Mouse (Mus musculus) forebrain, embryonic 10.5 days (tissue): ENCODE measurements around the gene Ankrd44. TPM values are rescaled to one million over a fixed set of nuclear protein-coding genes. Genes with fewer than 3 reads are reported as not detected.

Source experiments
- DNase-seq: peaks from one replicate; pipeline ENCODE4 v3.0.0-alpha.2; 2017; ENCODE audit warnings: low spot score; ENCODE audit errors: extremely low spot score
- H3K27ac ChIP-seq: fragments of 300-500 bp; sonication (generic); 2 replicates; pipeline ENCODE4 v1.5.1; 2016; ENCODE audit warnings: mild to moderate bottlenecking
- H3K27me3 ChIP-seq: fragments of 300-500 bp; sonication (generic); 2 replicates; pipeline ENCODE4 v1.6.1; 2016; ENCODE audit warnings: mild to moderate bottlenecking; ENCODE audit not compliant: poor library complexity, severe bottlenecking
- H3K36me3 ChIP-seq: fragments of 300-500 bp; sonication (generic); replicated peaks from 2 replicates; pipeline ENCODE4 v1.6.1; 2016; ENCODE audit warnings: mild to moderate bottlenecking, moderate library complexity
- H3K4me1 ChIP-seq: fragments of 300-500 bp; sonication (generic); 2 replicates; pipeline ENCODE4 v1.6.1; 2016
- H3K4me3 ChIP-seq: fragments of 300-500 bp; sonication (generic); 2 replicates; pipeline ENCODE4 v1.5.1; 2016; ENCODE audit warnings: mild to moderate bottlenecking, moderate library complexity
- H3K9me3 ChIP-seq: fragments of 300-500 bp; sonication (generic); 2 replicates; pipeline ENCODE4 v1.6.1; 2016; ENCODE audit warnings: mild to moderate bottlenecking, moderate library complexity
- WGBS: fragments of 180-500 bp; shearing (Covaris S2); methylation state at CpG from one replicate; pipeline ENCODE4 v1.1.7; 2016; 5-methylcytosine and 5-hydroxymethylcytosine counted together
- polyA plus RNA-seq: library from polyadenylated mRNA; unstranded; fragments of >200 nt; fragmentation: Nextera tagmentation; extraction: Ambion mirVana; gene quantifications from 2 replicates; pipeline ENCODE4 v1.2.1, GENCODE M21; 2016

The Ankrd44 gene
- polyA plus RNA-seq, 1 experiment from 2014 or later: 15.2 TPM

DNA sequence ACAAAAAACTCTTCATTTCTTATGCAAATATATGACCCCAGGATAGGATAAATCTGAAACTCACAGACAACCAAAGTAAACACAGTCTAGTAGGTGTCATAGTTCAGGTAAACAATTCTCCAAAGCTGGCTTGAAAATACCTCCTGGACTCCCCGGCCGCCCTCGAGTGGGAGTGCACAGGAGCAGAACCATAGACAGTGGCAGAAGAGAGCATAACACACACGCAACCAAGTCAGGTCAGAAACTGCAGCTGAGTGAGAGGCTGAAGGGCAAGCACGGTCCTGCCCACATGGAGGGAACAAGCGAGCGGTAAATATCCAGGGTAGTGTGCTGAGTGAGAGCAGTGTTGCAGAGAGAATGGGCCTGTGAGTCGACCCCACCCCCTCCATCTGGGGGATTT is 76.1 kb downstream of the Ankrd44 start:
- 0 out of 2 replicates have a peak overlapping the region, but pooled peaks have one; percentile 46 for H3K27ac ChIP-seq
- peaks cover 40% of the 10 kb centered on the region for H3K4me1 ChIP-seq

DNA sequence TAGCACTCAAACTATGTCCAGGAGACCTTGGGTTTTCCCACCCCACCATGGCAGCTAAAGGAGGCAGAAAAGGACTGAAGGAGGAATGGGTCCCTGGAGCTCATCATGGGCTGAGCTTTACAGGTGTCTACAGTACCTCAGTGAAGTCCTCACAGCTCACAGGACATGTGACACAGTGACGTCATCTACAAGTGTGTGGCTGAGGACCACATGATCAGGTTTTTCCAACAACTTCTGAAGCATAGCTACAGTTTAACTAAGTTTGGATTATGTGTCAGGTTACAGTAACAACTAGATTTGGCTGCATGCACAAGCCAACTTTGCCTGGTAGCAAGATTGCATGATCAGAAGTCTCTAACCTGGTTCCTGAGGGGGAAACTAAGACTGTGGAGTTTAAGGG is 78.9 kb downstream of the Ankrd44 start:
- no peak overlapping the region for H3K27ac ChIP-seq
- no peaks in the 10 kb centered on the region for H3K9me3 ChIP-seq
- no peak overlapping the region for H3K4me3 ChIP-seq
- H3K4me1 ChIP-seq: peaks cover 23% of the 10 kb centered on the region
- H3K36me3 ChIP-seq: no peaks in the 10 kb centered on the region
- DNase-seq: no peak
- no peaks in the 10 kb centered on the region for H3K27me3 ChIP-seq
- WGBS: 100% methylated on average over 1 of the region's 1 CpGs

More for the DNA sequence above, 76.1 kb downstream of the Ankrd44 start:
- H3K36me3 ChIP-seq: no peaks in the 10 kb centered on the region
- no peak for DNase-seq
- no peaks in the 10 kb centered on the region for H3K9me3 ChIP-seq
- no peaks in the 10 kb centered on the region for H3K27me3 ChIP-seq
- no peak overlapping the region for H3K4me3 ChIP-seq
- 61% methylated on average over 8 of the region's 8 CpGs for WGBS

- DNase-seq: no peak
- H3K27ac ChIP-seq: no peak overlapping the region
- no peaks in the 10 kb centered on the region for H3K9me3 ChIP-seq
- no peaks in the 10 kb centered on the region for H3K36me3 ChIP-seq
- H3K4me3 ChIP-seq: no peak overlapping the region
- H3K27me3 ChIP-seq: no peaks in the 10 kb centered on the region
- 75% methylated on average over 5 of the region's 5 CpGs for WGBS
- H3K4me1 ChIP-seq: peaks cover 24% of the 10 kb centered on the region
Measured at GRCm38 (mm10) chr1:54846346-54847000, 79.7 kb downstream of the Ankrd44 start.

DNA sequence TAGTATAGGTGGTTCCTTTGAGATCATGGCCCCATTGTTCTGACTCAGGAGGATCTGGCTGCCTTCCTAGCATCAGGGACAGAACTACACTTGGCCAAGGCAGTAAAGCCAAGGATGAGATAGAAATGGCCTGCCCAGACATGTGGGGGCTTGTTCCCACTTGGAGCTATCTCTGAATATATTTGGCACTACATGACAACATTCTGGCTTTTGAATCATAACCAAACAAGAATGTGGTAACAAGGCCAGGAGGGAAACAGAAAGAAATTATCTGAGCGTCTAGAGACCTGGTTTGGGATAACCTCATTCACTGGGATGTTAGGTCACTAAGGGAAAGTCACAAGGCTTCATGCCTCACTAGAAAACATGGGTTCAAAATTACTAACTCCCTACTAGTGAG is 81.8 kb downstream of the Ankrd44 start:
- Histone ChIP-seq H3K36me3 (no peaks in the 10 kb centered on the region), H3K27ac (no peak overlapping the region), H3K4me3 (no peak overlapping the region), H3K9me3 (no peaks in the 10 kb centered on the region), H3K4me1 (peaks cover 5% of the 10 kb centered on the region), H3K27me3 (no peaks in the 10 kb centered on the region)
- WGBS: 86% methylated on average over 1 of the region's 1 CpGs
- DNase-seq: no peak

- no peak overlapping the region for H3K27ac ChIP-seq
- no peak overlapping the region for H3K4me3 ChIP-seq
- H3K36me3 ChIP-seq: no peaks in the 10 kb centered on the region
- 91% methylated on average over 7 of the region's 7 CpGs for WGBS
- no peaks in the 10 kb centered on the region for H3K9me3 ChIP-seq
- DNase-seq: no peak
- no peaks in the 10 kb centered on the region for H3K27me3 ChIP-seq
- peaks cover 4% of the 10 kb centered on the region for H3K4me1 ChIP-seq
Measured at GRCm38 (mm10) chr1:54842765-54843461, 83.3 kb downstream of the Ankrd44 start.

DNA sequence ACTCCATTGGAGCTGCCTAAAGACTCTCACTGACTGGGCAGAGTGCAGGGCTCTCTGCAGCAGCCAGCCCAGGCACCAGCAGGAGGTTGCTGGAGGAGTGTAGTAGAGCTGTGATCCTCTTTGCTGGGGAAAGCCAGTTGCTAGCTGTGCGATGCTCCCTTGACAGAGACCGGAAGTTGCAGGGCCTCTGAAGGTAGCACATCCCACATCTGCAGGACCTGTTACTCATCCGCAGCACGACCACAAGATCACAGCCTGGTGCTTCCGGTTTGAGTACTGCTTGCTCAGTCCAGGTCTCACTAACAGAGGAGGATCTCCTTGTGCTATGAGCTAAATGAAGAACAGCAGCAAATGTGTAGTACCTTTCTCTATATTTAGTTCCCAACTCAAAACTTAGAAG is 84.4 kb downstream of the Ankrd44 start:
- no peaks in the 10 kb centered on the region for H3K36me3 ChIP-seq
- H3K27ac ChIP-seq: no peak overlapping the region
- H3K9me3 ChIP-seq: no peaks in the 10 kb centered on the region
- no peaks in the 10 kb centered on the region for H3K27me3 ChIP-seq
- H3K4me1 ChIP-seq: peaks cover 4% of the 10 kb centered on the region
- WGBS: 56% methylated on average over 5 of the region's 5 CpGs
- H3K4me3 ChIP-seq: no peak overlapping the region
- no peak for DNase-seq

DNA sequence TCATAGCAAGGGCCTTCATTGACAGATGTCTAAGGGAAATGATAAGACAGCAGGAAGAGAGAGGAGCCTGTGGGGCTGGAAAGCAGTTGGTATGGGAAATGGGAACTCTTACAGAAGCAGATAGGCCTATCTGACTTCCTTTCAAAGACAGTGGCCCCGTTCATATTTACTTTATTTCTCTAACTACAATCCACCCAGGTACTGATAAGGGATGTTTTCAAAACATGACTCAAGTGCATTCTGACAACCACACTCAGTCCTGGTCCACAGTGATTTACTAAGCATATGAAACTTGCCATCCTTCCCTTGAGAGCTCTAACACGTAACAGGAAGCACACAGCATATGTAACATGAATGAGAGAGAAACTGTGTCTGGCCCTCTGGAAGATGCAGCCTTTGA is 86.1 kb downstream of the Ankrd44 start:
- Histone ChIP-seq H3K27ac (no peak overlapping the region), H3K4me3 (no peak overlapping the region), H3K9me3 (no peaks in the 10 kb centered on the region), H3K4me1 (peaks cover 4% of the 10 kb centered on the region), H3K36me3 (no peaks in the 10 kb centered on the region), H3K27me3 (no peaks in the 10 kb centered on the region)
- no peak for DNase-seq
- WGBS: 89% methylated on average over 2 of the region's 2 CpGs

DNA sequence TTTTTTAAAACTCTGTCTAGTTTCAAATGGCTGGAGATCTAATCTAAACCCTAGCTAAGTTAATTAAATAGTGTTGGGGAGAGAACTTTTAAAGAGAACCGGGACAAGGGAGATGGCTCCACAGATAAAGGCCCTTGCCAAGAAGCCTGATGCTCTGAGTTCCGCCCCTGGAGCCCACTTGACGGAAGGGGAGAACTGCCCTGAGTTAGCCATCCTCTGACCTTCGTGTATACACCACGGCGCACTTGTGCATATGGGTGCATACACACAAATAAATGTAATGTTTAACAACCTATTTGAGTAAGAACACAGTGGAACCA is 87.7 kb downstream of the Ankrd44 start:
- DNase-seq: no peak
- Histone ChIP-seq H3K4me3 (no peak overlapping the region), H3K27ac (no peak overlapping the region), H3K27me3 (no peaks in the 10 kb centered on the region), H3K9me3 (no peaks in the 10 kb centered on the region), H3K4me1 (peaks cover 4% of the 10 kb centered on the region), H3K36me3 (no peaks in the 10 kb centered on the region)
- WGBS: 94% methylated on average over 6 of the region's 6 CpGs

- no peak for DNase-seq
- Histone ChIP-seq H3K9me3 (no peaks in the 10 kb centered on the region), H3K4me3 (no peak overlapping the region), H3K27ac (no peak overlapping the region), H3K4me1 (peaks cover 4% of the 10 kb centered on the region), H3K36me3 (no peaks in the 10 kb centered on the region), H3K27me3 (no peaks in the 10 kb centered on the region)
- WGBS: 93% methylated on average over 17 of the region's 17 CpGs
Measured at GRCm38 (mm10) chr1:54837721-54838485, 88.3 kb downstream of the Ankrd44 start.

GRCm38 (mm10) chr1:54835661-54836205 is 90.5 kb downstream of the Ankrd44 start:
- Histone ChIP-seq H3K27ac (no peak overlapping the region), H3K4me3 (no peak overlapping the region), H3K36me3 (no peaks in the 10 kb centered on the region), H3K27me3 (no peaks in the 10 kb centered on the region), H3K4me1 (no peaks in the 10 kb centered on the region), H3K9me3 (no peaks in the 10 kb centered on the region)
- 86% methylated on average over 6 of the region's 6 CpGs for WGBS
- DNase-seq: no peak

DNA sequence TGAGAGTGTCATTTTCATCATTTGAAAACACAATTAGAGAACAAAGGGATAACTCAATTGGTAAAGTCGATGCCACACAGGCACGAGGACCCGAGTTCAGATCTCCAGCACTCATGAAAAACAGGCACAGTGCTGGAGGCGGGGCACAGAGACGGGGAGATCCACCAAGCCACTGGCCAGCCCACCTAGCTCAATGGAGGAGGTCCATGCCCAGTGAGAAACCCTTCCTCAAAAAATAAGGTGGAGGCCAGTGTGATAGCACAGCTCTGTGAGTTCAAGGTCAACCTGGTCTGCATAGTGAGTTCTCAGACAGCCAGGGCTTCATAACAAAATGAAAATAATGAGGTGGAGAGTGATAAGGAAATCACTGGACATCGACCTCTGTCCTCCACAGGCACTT is 93.0 kb downstream of the Ankrd44 start:
- 0 out of 2 replicates have a peak, but pooled peaks cover 5% of the 10 kb centered on the region for H3K4me1 ChIP-seq
- H3K9me3 ChIP-seq: no peaks in the 10 kb centered on the region
- WGBS: 88% methylated on average over 6 of the region's 6 CpGs
- no peak overlapping the region for H3K27ac ChIP-seq
- H3K36me3 ChIP-seq: no peaks in the 10 kb centered on the region
- H3K27me3 ChIP-seq: no peaks in the 10 kb centered on the region
- H3K4me3 ChIP-seq: no peak overlapping the region
- no peak for DNase-seq

DNA sequence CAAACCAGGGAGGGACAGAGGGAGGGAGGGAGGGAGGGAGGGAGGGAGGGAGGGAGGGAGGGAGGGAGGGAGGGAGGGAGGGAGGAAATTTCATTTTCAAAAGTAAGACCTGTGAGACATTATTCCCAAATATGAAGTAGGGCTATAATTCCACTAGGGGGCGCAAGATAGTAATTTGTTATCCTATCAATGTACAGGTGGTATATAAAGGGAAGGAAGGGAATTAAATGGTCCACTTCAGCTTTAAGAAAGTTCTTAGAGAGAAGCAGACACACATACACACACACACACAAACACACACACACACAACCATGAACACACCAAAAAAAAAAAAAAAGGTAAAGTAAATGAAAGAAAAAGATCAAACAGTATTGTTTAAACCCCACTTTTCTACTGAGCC is 93.4 kb downstream of the Ankrd44 start:
- no peaks in the 10 kb centered on the region for H3K36me3 ChIP-seq
- DNase-seq: no peak
- WGBS: 0% methylated on average over 1 of the region's 1 CpGs
- H3K27me3 ChIP-seq: no peaks in the 10 kb centered on the region
- 0 out of 2 replicates have a peak, but pooled peaks cover 5% of the 10 kb centered on the region for H3K4me1 ChIP-seq
- no peak overlapping the region for H3K27ac ChIP-seq
- no peak overlapping the region for H3K4me3 ChIP-seq
- H3K9me3 ChIP-seq: no peaks in the 10 kb centered on the region

DNA sequence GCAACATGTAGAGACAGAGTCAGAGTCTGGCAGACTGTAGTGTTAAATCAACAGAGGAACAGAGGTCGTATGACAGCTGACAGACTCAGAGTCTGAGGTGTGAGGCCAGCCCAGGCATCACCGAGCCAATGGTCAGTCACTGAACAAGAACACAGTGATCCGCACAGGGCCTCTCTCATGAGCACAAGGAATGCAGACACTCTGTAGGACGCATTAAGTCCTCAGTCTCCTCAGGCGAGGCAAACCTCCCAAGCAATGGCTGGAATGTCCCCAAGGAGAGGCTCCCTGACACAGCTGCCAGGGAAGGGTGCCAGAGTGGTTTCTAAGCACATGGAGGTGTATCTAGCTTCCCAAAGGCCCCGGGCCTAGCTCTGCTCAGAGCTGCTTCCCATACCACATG is 96.0 kb downstream of the Ankrd44 start:
- no peak overlapping the region for H3K27ac ChIP-seq
- H3K36me3 ChIP-seq: no peaks in the 10 kb centered on the region
- H3K4me3 ChIP-seq: no peak overlapping the region
- peaks cover 12% of the 10 kb centered on the region for H3K4me1 ChIP-seq
- no peaks in the 10 kb centered on the region for H3K27me3 ChIP-seq
- no peak for DNase-seq
- 72% methylated on average over 6 of the region's 6 CpGs for WGBS
- H3K9me3 ChIP-seq: no peaks in the 10 kb centered on the region
